Mouse (Mus musculus) limb, embryonic 14.5 days (tissue): ENCODE results near the gene Gm7980. TPM values are rescaled to one million over a fixed set of nuclear protein-coding genes. Genes with fewer than 3 reads are reported as not detected.
"Not testable (repeated sequence)": the region's sequence is repeated elsewhere in the genome, so short reads cannot be mapped to it uniquely, and the experiment has no call there.

Experiments used
- ATAC-seq: fragments of 200-750 bp; cut with Nextera tagmentation; 2 replicates; pipeline ENCODE4 v1.8.0; 2017; ENCODE audit warnings: low read depth, moderate number of reproducible peaks, moderate TSS enrichment; ENCODE audit not compliant: low FRiP score
- DNase-seq: peaks from one replicate; pipeline ENCODE4 v3.0.0-alpha.2; 2015; ENCODE audit warnings: low spot score
- H3K27ac ChIP-seq: fragments of 300-500 bp; sonication (generic); replicated peaks from 2 replicates; pipeline ENCODE4 v1.5.1; 2014; ENCODE audit warnings: low read depth, mild to moderate bottlenecking, low read length, moderate library complexity, mixed read lengths
- H3K27me3 ChIP-seq: fragments of 300-500 bp; sonication (generic); 2 replicates; pipeline ENCODE4 v1.6.1; 2014; ENCODE audit warnings: low read length, mixed read lengths; ENCODE audit not compliant: control insufficient read depth, insufficient read depth
- H3K36me3 ChIP-seq: fragments of 300-500 bp; sonication (generic); 2 replicates; pipeline ENCODE4 v1.6.1; 2014; ENCODE audit warnings: mild to moderate bottlenecking, low read length, moderate library complexity, mixed read lengths; ENCODE audit not compliant: control insufficient read depth, insufficient read depth
- H3K4me1 ChIP-seq: fragments of 300-500 bp; sonication (generic); 2 replicates; pipeline ENCODE4 v1.6.1; 2014; ENCODE audit warnings: antibody characterized with exemption, low read length, mixed read lengths; ENCODE audit not compliant: control insufficient read depth, insufficient read depth
- H3K4me2 ChIP-seq: fragments of 300-500 bp; sonication (generic); replicated peaks from 2 replicates; pipeline ENCODE4 v1.6.1; 2014; ENCODE audit warnings: low read depth, mild to moderate bottlenecking, low read length, moderate library complexity; ENCODE audit not compliant: severe bottlenecking
- H3K4me3 ChIP-seq: fragments of 300-500 bp; sonication (generic); replicated peaks from 2 replicates; pipeline ENCODE4 v1.5.1; 2014; ENCODE audit warnings: low read length
- H3K9ac ChIP-seq: fragments of 300-500 bp; sonication (generic); 2 replicates; pipeline ENCODE4 v1.6.1; 2014; ENCODE audit warnings: mild to moderate bottlenecking, low read depth, low read length, moderate library complexity; ENCODE audit not compliant: severe bottlenecking
- H3K9me3 ChIP-seq: fragments of 300-500 bp; sonication (generic); 2 replicates; pipeline ENCODE4 v1.6.1; 2016; ENCODE audit warnings: low read length; ENCODE audit not compliant: control insufficient read depth
- WGBS: fragments of 180-500 bp; shearing (Covaris S2); extraction: QIAGEN DNeasy Blood & Tissue Kit; methylation state at CpG from one replicate; pipeline ENCODE4 v1.1.7; 2014; 5-methylcytosine and 5-hydroxymethylcytosine counted together
- polyA plus RNA-seq, 2 experiments: library from polyadenylated mRNA; depleted of rRNA in 1 of 2; stranded (reverse) in 1 of 2; unstranded in 1 of 2; fragments of >200 nt; fragmentation: Nextera tagmentation in 1 of 2; extraction: Ambion mirVana in 1 of 2; gene quantifications; 2 replicates each; pipeline versions ENCODE4 v1.2.1 to v1.2.3; 2012 to 2014

The Gm7980 gene
- polyA plus RNA-seq (2012; rRNA removed) (not detected in 2 replicates), polyA plus RNA-seq (2014; fragmentation: Nextera tagmentation; extraction: Ambion mirVana) (not detected in 2 replicates)

DNA sequence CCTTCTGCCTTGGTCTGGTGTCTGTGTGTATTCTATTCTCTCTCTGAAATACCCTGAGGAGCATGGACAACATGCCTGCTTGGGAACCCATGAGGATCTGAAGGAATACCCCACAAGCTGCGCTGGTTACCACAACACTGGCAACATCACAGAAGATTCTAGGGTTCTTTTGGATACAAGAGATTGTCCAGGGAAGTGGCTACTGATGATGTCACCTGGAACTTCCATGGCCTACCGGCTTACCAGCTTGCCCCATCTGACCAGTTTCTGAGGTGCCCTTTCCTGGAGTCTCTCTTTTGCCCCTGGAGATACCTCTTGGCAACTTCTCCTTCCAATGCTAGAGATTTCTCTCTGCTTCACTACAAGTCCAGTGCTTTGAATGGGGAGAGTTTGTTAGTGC is at the start of gene Gm7980:
TSS of gene Gm7980 (minus strand) at position 101 of the 400 bp plus-strand sequence.
- not testable (repeated sequence) for H3K4me2 ChIP-seq, H3K9me3 ChIP-seq, H3K27ac ChIP-seq, H3K36me3 ChIP-seq, H3K27me3 ChIP-seq, H3K9ac ChIP-seq, DNase-seq, H3K4me1 ChIP-seq, H3K4me3 ChIP-seq, ATAC-seq
- WGBS, result no CpG with 5 or more reads among the region's 2 CpGs

DNA sequence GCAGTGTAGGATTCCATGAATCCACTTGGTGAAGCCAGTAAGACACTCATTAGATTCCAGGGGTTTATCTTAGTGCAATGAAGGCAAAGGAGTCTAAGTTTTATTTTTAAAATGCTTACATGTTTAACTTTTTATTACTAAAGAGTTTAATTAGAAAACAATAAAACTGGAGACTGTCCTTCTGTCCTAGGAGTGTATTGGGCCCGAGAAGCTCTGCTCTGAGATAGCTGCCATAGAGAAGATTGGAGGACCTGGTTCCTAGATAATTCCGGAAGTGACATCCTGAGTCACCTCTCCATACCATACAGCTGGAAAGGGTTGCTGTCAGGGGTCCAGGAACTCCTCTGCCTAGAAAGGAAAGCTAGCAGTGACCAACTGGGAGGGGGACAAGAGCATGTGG is 36.6 kb upstream of the Gm7980 start, which contains the start of gene 1700024B05Rik:
TSS of gene 1700024B05Rik (plus strand) at position 301 of the 400 bp plus-strand sequence.
- not testable (repeated sequence) for H3K4me3 ChIP-seq, H3K9ac ChIP-seq, H3K36me3 ChIP-seq, H3K27me3 ChIP-seq, H3K27ac ChIP-seq, ATAC-seq, DNase-seq, H3K4me2 ChIP-seq, H3K4me1 ChIP-seq, H3K9me3 ChIP-seq
- 92% methylated on average over 1 of the region's 2 CpGs for WGBS

DNA sequence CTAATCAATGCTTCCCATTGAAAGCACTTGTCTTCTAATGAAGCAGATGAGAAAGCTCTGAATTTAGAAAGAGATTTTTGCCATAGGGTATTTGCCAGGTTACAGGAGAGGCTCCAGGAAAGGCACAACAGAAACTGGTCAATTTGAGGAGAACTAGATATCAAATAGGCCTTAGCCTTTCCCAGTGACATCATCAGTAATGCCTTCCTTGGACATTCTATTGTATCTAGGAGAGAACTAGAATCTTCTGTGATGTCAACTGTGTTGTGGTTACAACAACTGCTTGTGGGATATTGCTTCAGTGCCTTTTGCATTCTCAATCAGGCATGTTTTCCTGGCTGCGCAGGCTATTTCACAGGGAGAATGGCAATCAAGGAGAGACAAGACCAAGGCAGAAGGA is 17.6 kb upstream of the Gm7980 start, which contains the start of gene 1700049E17Rik1:
TSS of gene 1700049E17Rik1 (plus strand) at position 301 of the 400 bp plus-strand sequence.
- not testable (repeated sequence) for H3K9ac ChIP-seq, H3K9me3 ChIP-seq, H3K27ac ChIP-seq, H3K4me2 ChIP-seq, DNase-seq, ATAC-seq, H3K4me1 ChIP-seq, H3K36me3 ChIP-seq, H3K27me3 ChIP-seq, H3K4me3 ChIP-seq
- WGBS, result no CpG with 5 or more reads among the region's 1 CpGs

Other genes starting within 250 kb of the Gm7980 start
- gene Gm8068, start 205.4 kb downstream of the Gm7980 start, polyA plus RNA-seq (2012; rRNA removed), result not detected in 2 replicates
- gene Gm8068, start 205.4 kb downstream of the Gm7980 start, polyA plus RNA-seq (2014; fragmentation: Nextera tagmentation; extraction: Ambion mirVana), result not detected in 2 replicates
- gene Gm7929, start 156.7 kb downstream of the Gm7980 start, polyA plus RNA-seq (2012; rRNA removed), result not detected in 2 replicates
- not detected in 2 replicates for gene Gm7929, start 156.7 kb downstream of the Gm7980 start, polyA plus RNA-seq (2014; fragmentation: Nextera tagmentation; extraction: Ambion mirVana)
- not detected in 2 replicates for gene Gm47189, start 134.8 kb downstream of the Gm7980 start, polyA plus RNA-seq (2012; rRNA removed)
- gene Gm47189, start 134.8 kb downstream of the Gm7980 start, polyA plus RNA-seq (2014; fragmentation: Nextera tagmentation; extraction: Ambion mirVana), result not detected in 2 replicates
- gene 1700049E17Rik1, start 17.7 kb upstream of the Gm7980 start, polyA plus RNA-seq (2012; rRNA removed), result not detected in 2 replicates
- gene 1700049E17Rik1, start 17.7 kb upstream of the Gm7980 start, polyA plus RNA-seq (2014; fragmentation: Nextera tagmentation; extraction: Ambion mirVana), result not detected in 2 replicates
- gene 1700024B05Rik, start 36.7 kb upstream of the Gm7980 start, polyA plus RNA-seq (2012; rRNA removed), result not detected in 2 replicates
- gene 1700024B05Rik, start 36.7 kb upstream of the Gm7980 start, polyA plus RNA-seq (2014; fragmentation: Nextera tagmentation; extraction: Ambion mirVana), result not detected in 2 replicates
- not detected in 2 replicates for gene Gm6401, start 60.6 kb upstream of the Gm7980 start, polyA plus RNA-seq (2012; rRNA removed)
- not detected in 2 replicates for gene Gm6401, start 60.6 kb upstream of the Gm7980 start, polyA plus RNA-seq (2014; fragmentation: Nextera tagmentation; extraction: Ambion mirVana)
- not detected in 2 replicates for gene Gm3543, start 76.0 kb upstream of the Gm7980 start, polyA plus RNA-seq (2012; rRNA removed)
- not detected in 2 replicates for gene Gm3543, start 76.0 kb upstream of the Gm7980 start, polyA plus RNA-seq (2014; fragmentation: Nextera tagmentation; extraction: Ambion mirVana)
- gene Gm7951, start 210.1 kb upstream of the Gm7980 start, polyA plus RNA-seq (2012; rRNA removed), result not detected in 2 replicates
- not detected in 2 replicates for gene Gm7951, start 210.1 kb upstream of the Gm7980 start, polyA plus RNA-seq (2014; fragmentation: Nextera tagmentation; extraction: Ambion mirVana)